Mouse (Mus musculus) heart, postnatal 0 days (tissue): Measurements from ENCODE around the gene Mst1r.

Experiments
- CTCF ChIP-seq: IDR thresholded peaks from 2 replicates; pipeline ENCODE4 v1.5.1; 2016; ENCODE audit warnings: antibody characterized with exemption, control low read depth, low read depth
- EP300 ChIP-seq: IDR thresholded peaks from 2 replicates; pipeline ENCODE4 v1.6.1; 2016; ENCODE audit warnings: antibody characterized with exemption, low read depth

GRCm38 (mm10) chr9:107964681-107965080 lies 58.0 kb downstream of the Mst1r start:
- TF ChIP-seq CTCF (no peak), EP300 (no peak)
